Mouse (Mus musculus): Measurements from ENCODE around the gene Mta1. TPM values are rescaled to one million over a fixed set of nuclear protein-coding genes. Genes with fewer than 3 reads are reported as not detected.

Gene Mta1
- 17.4 TPM for polyA plus RNA-seq (2014; fragmentation: Illumina TruSeq; extraction: RNeasy Lipid Tissue Mini Kit (QIAGEN cat#74804); ENCODE audit: low read depth, low replicate concordance)

DNA sequence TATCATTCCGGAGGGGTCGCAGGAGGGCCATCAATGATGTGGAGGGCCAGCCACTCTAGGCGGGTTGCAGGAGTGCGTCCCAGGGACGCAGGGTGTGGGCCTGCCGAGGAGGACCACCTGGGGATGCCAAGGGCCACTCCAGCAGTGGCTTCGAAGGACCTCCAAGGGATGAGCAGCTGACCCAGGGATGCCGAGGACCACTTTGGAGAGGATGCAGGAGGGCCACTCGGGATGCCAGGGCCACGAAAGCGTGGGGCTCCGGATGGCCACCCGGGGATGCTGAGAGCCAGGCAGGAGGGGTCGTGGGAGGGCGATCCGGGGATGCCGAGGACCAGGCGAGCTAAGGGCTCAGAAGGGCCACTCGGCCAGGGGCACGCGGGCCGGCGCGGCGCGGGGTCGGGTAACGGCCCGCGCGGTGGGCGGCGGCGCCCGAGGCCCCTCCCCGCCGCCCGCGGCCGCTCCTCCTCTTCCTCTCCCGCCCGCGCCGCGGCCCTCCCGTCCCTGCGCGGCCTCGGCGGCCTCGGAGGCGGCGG, at the start of gene Mta1:
Gene Mta1 (plus strand): TSS at position 530 of the 533 bp plus-strand sequence.

DNA sequence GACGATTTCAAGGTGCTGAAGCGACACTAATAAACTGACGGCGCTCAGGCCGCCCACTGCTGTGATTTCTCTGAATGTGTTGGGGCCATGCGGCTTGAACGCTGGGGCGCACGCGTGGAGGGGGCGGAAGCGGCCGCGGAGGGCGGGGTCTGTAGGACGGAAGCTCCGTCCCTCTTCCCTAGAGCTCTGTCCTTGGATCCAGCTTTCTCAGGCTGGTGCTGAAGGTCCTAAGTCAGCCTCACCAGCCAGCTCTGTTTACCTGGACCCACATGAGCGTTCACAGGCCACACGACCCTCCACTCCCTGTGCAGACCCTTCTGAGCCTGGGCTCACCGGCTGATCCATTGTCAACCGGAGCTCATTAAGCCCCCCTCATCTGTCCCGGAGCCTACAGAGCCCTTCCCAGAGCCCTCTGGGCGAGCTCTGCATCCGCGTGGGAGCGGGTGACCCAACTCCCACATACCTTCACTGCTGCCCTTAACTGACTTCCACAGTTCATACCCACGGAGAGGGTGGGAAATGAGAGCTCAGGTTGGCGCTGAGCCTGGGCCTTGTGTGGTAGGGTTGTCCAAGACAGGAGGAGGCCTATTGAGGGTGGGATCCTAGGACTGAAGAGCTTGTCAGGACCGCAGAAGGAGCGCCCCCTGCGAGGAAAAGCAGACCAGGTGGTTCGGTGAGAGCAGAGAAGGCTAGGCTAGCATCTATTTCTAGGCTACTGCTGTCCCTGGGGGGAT, 23.6 kb upstream of the Mta1 start, which contains the start of gene Tex22:
Gene Tex22 (plus strand): TSS at position 174 of the 734 bp plus-strand sequence.

DNA sequence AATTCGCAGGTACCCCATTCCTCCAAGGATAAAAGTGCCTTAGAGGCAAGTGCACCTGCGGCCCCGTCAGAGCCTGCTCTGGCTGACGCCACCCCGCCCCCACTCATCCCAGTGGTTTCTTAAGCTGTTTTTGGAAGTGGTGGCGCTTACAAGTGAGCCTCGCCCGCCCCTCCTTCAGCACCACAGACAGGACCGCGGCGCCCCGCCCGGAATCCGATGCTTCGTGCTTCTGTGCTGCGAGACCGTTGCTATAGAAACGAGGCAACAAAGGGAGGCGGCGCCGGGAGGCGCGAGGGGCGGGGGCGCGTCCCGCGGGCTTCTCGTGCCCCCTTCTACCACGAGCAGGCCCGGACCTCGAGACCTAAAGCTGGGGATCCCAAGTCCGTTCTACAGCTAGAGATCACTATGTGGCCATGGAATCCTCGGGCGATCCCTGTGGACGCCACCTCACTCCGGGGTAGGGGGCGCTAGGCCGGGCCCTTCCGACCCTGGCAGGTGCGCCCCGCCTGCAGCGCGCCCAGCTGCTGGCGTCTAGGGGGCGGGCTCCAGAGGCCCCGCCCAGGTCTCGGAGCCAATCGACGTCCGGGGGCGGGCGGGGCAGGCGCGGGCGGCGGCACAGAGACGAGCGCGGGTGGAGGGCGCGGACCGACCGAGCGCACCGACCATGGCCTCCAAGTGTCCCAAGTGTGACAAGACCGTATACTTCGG, 42.0 kb downstream of the Mta1 start, which contains the start of gene Crip2:
Gene Crip2 (plus strand): TSS at position 329 of the 708 bp plus-strand sequence.

GRCm38 (mm10) chr12:113146112-113147057, 48.3 kb downstream of the Mta1 start, which contains the start of gene Crip1:
Crip1 (plus strand) TSS chr12:113146316.

DNA sequence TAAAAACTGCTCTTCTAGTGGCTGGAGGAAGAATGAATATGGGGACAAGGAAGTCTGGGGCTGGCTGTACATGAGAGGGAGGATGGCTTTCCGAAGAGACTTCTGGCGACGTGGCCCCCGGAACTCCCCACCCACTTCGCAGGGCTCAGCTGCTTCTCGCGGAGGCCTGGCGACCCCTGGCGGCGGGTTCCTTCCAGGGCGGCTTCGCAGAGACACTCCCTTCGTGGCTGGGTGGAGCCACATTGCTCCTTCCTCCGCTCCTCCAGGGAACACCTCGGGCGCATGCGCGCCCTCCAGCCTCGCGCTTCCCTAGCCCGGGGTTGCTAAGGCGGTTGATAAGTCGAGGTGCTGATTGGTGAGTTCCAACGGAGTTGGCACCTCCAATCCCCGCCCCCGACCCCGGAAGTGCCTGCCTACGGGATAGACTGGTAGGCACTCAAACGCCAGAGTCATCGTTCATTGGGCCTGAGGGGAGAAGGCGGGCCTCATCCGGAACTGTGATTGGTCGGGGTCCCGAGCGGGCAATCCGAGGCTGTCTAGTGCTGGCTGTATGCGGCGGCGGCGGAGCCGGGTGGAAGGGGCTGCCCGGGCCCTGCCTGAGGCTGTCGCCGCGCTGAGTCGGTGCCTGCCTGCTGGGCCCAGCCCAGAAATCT, 57.9 kb downstream of the Mta1 start, which contains the start of gene Tedc1:
Gene Tedc1 (plus strand): TSS at position 535 of the 653 bp plus-strand sequence.

DNA sequence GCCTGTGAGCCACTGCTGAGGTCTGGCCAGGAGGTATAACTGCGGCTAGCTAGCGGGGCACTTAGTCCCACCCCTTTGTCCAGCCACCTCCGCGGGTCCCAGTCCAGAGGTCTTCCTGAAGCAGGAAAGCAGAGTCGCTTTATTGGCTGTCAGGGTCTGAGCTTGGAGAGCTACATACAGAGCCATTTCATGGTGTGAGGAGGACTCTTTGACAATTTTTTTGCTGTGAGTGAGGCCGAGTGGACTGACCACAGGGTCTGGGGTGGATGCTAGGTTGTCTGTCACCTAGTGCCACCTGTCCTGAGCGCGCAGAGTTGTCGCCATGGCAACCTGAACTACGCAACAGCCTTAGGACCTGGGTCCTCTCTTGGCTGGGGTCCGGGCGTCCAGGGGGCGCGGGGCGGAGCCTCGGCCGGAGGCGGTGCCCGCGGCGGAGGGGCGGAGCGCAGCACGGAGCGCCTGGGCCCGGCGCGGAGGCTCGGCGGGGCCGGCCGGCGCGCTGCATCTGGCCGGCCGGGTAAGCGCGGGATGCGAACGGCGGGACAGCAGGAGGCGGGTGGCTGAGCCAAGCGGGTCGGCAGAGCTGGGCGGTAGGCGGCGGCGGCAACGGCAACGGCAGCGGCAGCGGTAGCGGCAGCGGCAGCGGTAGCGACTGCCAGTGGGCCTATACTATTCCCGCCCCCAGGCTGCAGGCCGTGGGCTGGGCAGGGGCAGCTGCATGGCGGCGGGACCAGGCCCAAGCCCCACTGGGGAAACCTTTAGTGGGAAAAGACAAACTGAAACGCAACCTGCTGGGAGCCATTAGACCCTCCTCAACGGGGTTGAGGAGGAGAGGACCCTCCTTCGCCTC, 87.6 kb downstream of the Mta1 start, which contains the start of gene Tmem121:
Gene Tmem121 (plus strand): TSS at position 489 of the 850 bp plus-strand sequence.

Other genes with a start within 250 kb of the Mta1 start
- not detected for gene Gpr132, start 230.1 kb upstream of the Mta1 start, polyA plus RNA-seq (2014; fragmentation: Illumina TruSeq; extraction: RNeasy Lipid Tissue Mini Kit (QIAGEN cat#74804); ENCODE audit: low read depth, low replicate concordance)
- gene Jag2, start 168.5 kb upstream of the Mta1 start, polyA plus RNA-seq (2014; fragmentation: Illumina TruSeq; extraction: RNeasy Lipid Tissue Mini Kit (QIAGEN cat#74804); ENCODE audit: low read depth, low replicate concordance): 0.10 TPM
- not detected for gene Nudt14, start 156.2 kb upstream of the Mta1 start, polyA plus RNA-seq (2014; fragmentation: Illumina TruSeq; extraction: RNeasy Lipid Tissue Mini Kit (QIAGEN cat#74804); ENCODE audit: low read depth, low replicate concordance)
- gene Btbd6, start 121.8 kb upstream of the Mta1 start, polyA plus RNA-seq (2014; fragmentation: Illumina TruSeq; extraction: RNeasy Lipid Tissue Mini Kit (QIAGEN cat#74804); ENCODE audit: low read depth, low replicate concordance): 0.48 TPM
- gene Brf1, start 97.6 kb upstream of the Mta1 start, polyA plus RNA-seq (2014; fragmentation: Illumina TruSeq; extraction: RNeasy Lipid Tissue Mini Kit (QIAGEN cat#74804); ENCODE audit: low read depth, low replicate concordance): 31.4 TPM
- gene Pacs2, start 83.8 kb upstream of the Mta1 start, polyA plus RNA-seq (2014; fragmentation: Illumina TruSeq; extraction: RNeasy Lipid Tissue Mini Kit (QIAGEN cat#74804); ENCODE audit: low read depth, low replicate concordance): 12.8 TPM
- gene Tex22, start 23.8 kb upstream of the Mta1 start, polyA plus RNA-seq (2014; fragmentation: Illumina TruSeq; extraction: RNeasy Lipid Tissue Mini Kit (QIAGEN cat#74804); ENCODE audit: low read depth, low replicate concordance): 8.6 TPM
- 0.57 TPM for gene Crip2, start 42.0 kb downstream of the Mta1 start, polyA plus RNA-seq (2014; fragmentation: Illumina TruSeq; extraction: RNeasy Lipid Tissue Mini Kit (QIAGEN cat#74804); ENCODE audit: low read depth, low replicate concordance)
- gene Crip1, start 48.0 kb downstream of the Mta1 start, polyA plus RNA-seq (2014; fragmentation: Illumina TruSeq; extraction: RNeasy Lipid Tissue Mini Kit (QIAGEN cat#74804); ENCODE audit: low read depth, low replicate concordance): not detected
- 1.5 TPM for gene Tedc1, start 58.1 kb downstream of the Mta1 start, polyA plus RNA-seq (2014; fragmentation: Illumina TruSeq; extraction: RNeasy Lipid Tissue Mini Kit (QIAGEN cat#74804); ENCODE audit: low read depth, low replicate concordance)
- not detected for gene Tmem121, start 87.7 kb downstream of the Mta1 start, polyA plus RNA-seq (2014; fragmentation: Illumina TruSeq; extraction: RNeasy Lipid Tissue Mini Kit (QIAGEN cat#74804); ENCODE audit: low read depth, low replicate concordance)